ENCODE assay signal across 10 mouse cellular contexts in genomic region chr19:41484361-41484760, GRCm38 (mm10). TPM values are rescaled to one million over a fixed set of nuclear protein-coding genes. Genes with fewer than 3 reads are reported as not detected.
DNase-seq lines count a peak whose midpoint lies in the region; ATAC-seq and TF ChIP-seq lines count a peak whose summit lies in the region.
"Had no signal": no experiment of that assay in that cellular context is flagged by ENCODE, and none has a peak within 500 bp of the region (broad histone marks: within the 10 kb centered on the region; RNA-seq: fewer than 3 reads in every experiment).

No protein-coding gene starts in this region.

- peak overlapping the region; percentile 29 for H3K4me3 ChIP-seq in lung, embryonic 16.5 days (ENCODE audit: low read length)
- H3K4me3 ChIP-seq in lung, adult 2 months (replicated peaks; ENCODE audit: extremely low read depth, low read depth, low read length) = no peak overlapping the region
- H3K4me3 ChIP-seq in forebrain, embryonic 12.5 days (replicated peaks) = peak overlapping the region; percentile 34
- 0 out of 2 replicates have a peak overlapping the region, but pooled peaks have one; percentile 12 for H3K4me3 ChIP-seq in limb, embryonic 12.5 days (replicated peaks)

- no peak for TF ChIP-seq POLR2A in lung, adult 2 months (IDR thresholded peaks at IDR 0.05; ENCODE audit: borderline replicate concordance, extremely low read depth, low read depth, low read length)

- H3K4me1 ChIP-seq in lung, embryonic 16.5 days (replicated peaks; ENCODE audit: control insufficient read depth, insufficient read depth, low read length) = peaks cover 20% of the 10 kb centered on the region
- H3K4me1 ChIP-seq in lung, adult 2 months (ENCODE audit: control insufficient read depth, insufficient read depth, low read length) = peaks cover 12% of the 10 kb centered on the region
- H3K4me1 ChIP-seq in forebrain, embryonic 12.5 days = peaks cover 29% of the 10 kb centered on the region
- peaks cover 20% of the 10 kb centered on the region for H3K4me1 ChIP-seq in limb, embryonic 12.5 days (replicated peaks)

- no peaks in the 10 kb centered on the region for H3K27me3 ChIP-seq in lung, embryonic 16.5 days (ENCODE audit: control insufficient read depth, insufficient read depth, low read depth, low read length)
- H3K27me3 ChIP-seq in forebrain, embryonic 12.5 days = no peaks in the 10 kb centered on the region
- no peaks in the 10 kb centered on the region for H3K27me3 ChIP-seq in limb, embryonic 12.5 days
- no peaks in the 10 kb centered on the region for H3K27me3 ChIP-seq in splenic B cell, adult 2 months (ENCODE audit: control insufficient read depth, insufficient read depth, low read length, poor library complexity, severe bottlenecking)

- H3K9me3 ChIP-seq in lung, embryonic 16.5 days (ENCODE audit: control insufficient read depth, low read length) = no peaks in the 10 kb centered on the region
- no peaks in the 10 kb centered on the region for H3K9me3 ChIP-seq in forebrain, embryonic 12.5 days
- H3K9me3 ChIP-seq in limb, embryonic 12.5 days = no peaks in the 10 kb centered on the region

- no peak for TF ChIP-seq CTCF in lung, adult 2 months (IDR thresholded peaks at IDR 0.05; ENCODE audit: insufficient read depth, low read length)

- no peak overlapping the region for H3K27ac ChIP-seq in lung, embryonic 16.5 days (ENCODE audit: low read length)
- H3K27ac ChIP-seq in forebrain, embryonic 12.5 days = no peak overlapping the region
- H3K27ac ChIP-seq in limb, embryonic 12.5 days = no peak overlapping the region

- DNase-seq in lung, adult 2 months = no peak
- peak; percentile 35 for DNase-seq in splenic B cell, adult 2 months (ENCODE audit: low read depth, low spot score)
- DNase-seq in testis, postnatal 14 days (ENCODE audit: low spot score) = no peak
- no peak for DNase-seq in ovary, postnatal 10 days (ENCODE audit: low spot score)
- DNase-seq: kidney, adult 2 months; right cerebral cortex, postnatal 14 days had no signal

- WGBS in lung, embryonic 16.5 days = 25% methylated on average over 5 of the region's 5 CpGs
- 36% methylated on average over 5 of the region's 5 CpGs for WGBS in lung, adult 2 months
- WGBS in forebrain, embryonic 12.5 days = 16% methylated on average over 5 of the region's 5 CpGs
- 41% methylated on average over 5 of the region's 5 CpGs for WGBS in limb, embryonic 12.5 days

- ATAC-seq in lung, embryonic 16.5 days (ENCODE audit: low read depth) = no peak
- ATAC-seq in forebrain, embryonic 12.5 days (ENCODE audit: low FRiP score) = no peak
- ATAC-seq in limb, embryonic 12.5 days (ENCODE audit: insufficient number of reproducible peaks, insufficient read depth, low FRiP score, low TSS enrichment, low read depth) = no peak
- no peak for ATAC-seq in activated CD4-positive, CD25-positive, alpha-beta regulatory T cell, adult 4 months

- H3K9ac ChIP-seq in lung, embryonic 16.5 days (ENCODE audit: low read length) = no peak overlapping the region
- peak overlapping the region; percentile 36; the same call in 1 of the 2 replicates for H3K9ac ChIP-seq in forebrain, embryonic 12.5 days
- H3K9ac ChIP-seq in limb, embryonic 12.5 days (replicated peaks) = no peak overlapping the region

- peak overlapping the region; percentile 43 for H3K4me2 ChIP-seq in lung, embryonic 16.5 days (ENCODE audit: low read depth, low read length)
- H3K4me2 ChIP-seq in forebrain, embryonic 12.5 days = peak overlapping the region; percentile 68
- H3K4me2 ChIP-seq in limb, embryonic 12.5 days = peak overlapping the region; percentile 88

- no peaks in the 10 kb centered on the region for H3K36me3 ChIP-seq in lung, embryonic 16.5 days (ENCODE audit: control insufficient read depth, insufficient read depth, low read length)
- H3K36me3 ChIP-seq in forebrain, embryonic 12.5 days (replicated peaks) = no peaks in the 10 kb centered on the region
- H3K36me3 ChIP-seq in limb, embryonic 12.5 days = no peaks in the 10 kb centered on the region
- H3K36me3 ChIP-seq in splenic B cell, adult 2 months (ENCODE audit: control insufficient read depth, insufficient read depth, low read length, poor library complexity, severe bottlenecking) = no peaks in the 10 kb centered on the region

RNA-seq across cellular contexts. Expression of gene Lcor, which starts 1.9 kb away (rescaled TPM):
- polyA plus RNA-seq in lung, embryonic 16.5 days (2015; fragmentation: Nextera tagmentation; extraction: Ambion mirVana) = 10.7 and 11.4 TPM in 2 replicates
- polyA plus RNA-seq in lung, adult 2 months (2012; rRNA removed) = 2.5 and 3.3 TPM in 2 replicates
- 38.0 and 38.9 TPM in 2 replicates for polyA plus RNA-seq in forebrain, embryonic 12.5 days (2016; fragmentation: Nextera tagmentation; extraction: Ambion mirVana)
- 9.8 and 10.4 TPM in 2 replicates for polyA plus RNA-seq in limb, embryonic 12.5 days (2016; fragmentation: Nextera tagmentation; extraction: Ambion mirVana)
- polyA plus RNA-seq in activated CD4-positive, CD25-positive, alpha-beta regulatory T cell, adult 4 months (2017; shearing (Covaris generic)) = 10 to 100 TPM; 13.2 to 15.6 TPM
